ENCODE assay signal across 19 mouse cellular contexts in genomic region chr6:116401746-116402423, GRCm38 (mm10). TPM values are rescaled to one million over a fixed set of nuclear protein-coding genes. Genes with fewer than 3 reads are reported as not detected.
DNase-seq lines count a peak whose midpoint lies in the region; ATAC-seq and TF ChIP-seq lines count a peak whose summit lies in the region.
"Had no signal": no experiment of that assay in that cellular context is flagged by ENCODE, and none has a peak within 500 bp of the region (broad histone marks: within the 10 kb centered on the region; RNA-seq: fewer than 3 reads in every experiment).

No protein-coding gene starts in this region.

- peak; percentile 40; the same call in 1 of the 2 replicates for ATAC-seq in forebrain, postnatal 0 days
- ATAC-seq in forebrain, embryonic 15.5 days (replicated peaks): no peak
- no peak for ATAC-seq in stomach, postnatal 0 days (ENCODE audit: low FRiP score, low TSS enrichment)
- ATAC-seq: CD4-positive, CD25-positive, alpha-beta regulatory T cell, adult 4 months; Patski had no signal

- no peak overlapping the region for H3K4me3 ChIP-seq in forebrain, postnatal 0 days (ENCODE audit: low read depth, low read length)
- H3K4me3 ChIP-seq in forebrain, embryonic 15.5 days: no peak overlapping the region
- H3K4me3 ChIP-seq in thymus, adult 2 months (ENCODE audit: control insufficient read depth, insufficient read depth, low read length): no peak overlapping the region
- H3K4me3 ChIP-seq in stomach, postnatal 0 days (ENCODE audit: low read depth, low read length): no peak overlapping the region
- H3K4me3 ChIP-seq: forebrain, embryonic 12.5 days; heart, embryonic 12.5 days; limb, embryonic 10.5 days; megakaryocyte, embryonic 14.5 days had no signal

- no peak overlapping the region for H3K27ac ChIP-seq in forebrain, postnatal 0 days (ENCODE audit: low read depth, low read length)
- no peak overlapping the region for H3K27ac ChIP-seq in forebrain, embryonic 15.5 days (replicated peaks)
- no peak overlapping the region for H3K27ac ChIP-seq in thymus, adult 2 months (ENCODE audit: control insufficient read depth, insufficient read depth, low read length)
- H3K27ac ChIP-seq in stomach, postnatal 0 days (replicated peaks): no peak overlapping the region
- H3K27ac ChIP-seq: forebrain, embryonic 12.5 days; kidney, postnatal 0 days; limb, embryonic 10.5 days had no signal

- intact Hi-C loops in left cerebral cortex, postnatal 4 days (cut with DNase I): no loop called here

- H3K27me3 ChIP-seq in forebrain, postnatal 0 days (ENCODE audit: insufficient read depth, low read length): no peaks in the 10 kb centered on the region
- no peaks in the 10 kb centered on the region for H3K27me3 ChIP-seq in forebrain, embryonic 15.5 days
- H3K27me3 ChIP-seq in thymus, adult 2 months (ENCODE audit: control insufficient read depth, insufficient read depth, low read length): no peaks in the 10 kb centered on the region
- H3K27me3 ChIP-seq in stomach, postnatal 0 days (ENCODE audit: control insufficient read depth, insufficient read depth, low read length): no peaks in the 10 kb centered on the region
- H3K27me3 ChIP-seq: forebrain, embryonic 12.5 days; heart, embryonic 12.5 days; megakaryocyte, embryonic 14.5 days; Patski had no signal

- peak; percentile 40 for DNase-seq in forebrain, postnatal 0 days
- peak; percentile 64 for DNase-seq in left cerebral cortex, postnatal 4 days
- no peak for DNase-seq in left cerebral cortex, adult 8-10 months (ENCODE audit: low spot score in 2 of 2)
- peak; percentile 83 for DNase-seq in cerebellum, adult 8-10 months
- DNase-seq in thymus, adult 2 months: no peak
- no peak for DNase-seq in stomach, postnatal 0 days (ENCODE audit: low spot score)
- DNase-seq: adrenal gland, adult 8-10 months; heart, postnatal 14 days; kidney, adult 11 months; lung, adult 18-20 months; thymus, postnatal 14 days had no signal

- 0 out of 2 replicates have a peak, but pooled peaks cover 6% of the 10 kb centered on the region for H3K4me1 ChIP-seq in forebrain, postnatal 0 days (ENCODE audit: insufficient read depth)
- H3K4me1 ChIP-seq in forebrain, embryonic 15.5 days: peaks cover 15% of the 10 kb centered on the region
- H3K4me1 ChIP-seq in thymus, adult 2 months (replicated peaks; ENCODE audit: control insufficient read depth, insufficient read depth, low read length): no peaks in the 10 kb centered on the region
- no peaks in the 10 kb centered on the region for H3K4me1 ChIP-seq in stomach, postnatal 0 days (replicated peaks; ENCODE audit: control insufficient read depth, insufficient read depth)
- H3K4me1 ChIP-seq: limb, embryonic 10.5 days had no signal

- TF ChIP-seq POLR2A in thymus, adult 2 months (IDR thresholded peaks at IDR 0.05; ENCODE audit: control insufficient read depth, extremely low read depth, insufficient read depth, low read length, poor library complexity): no peak

- no peak overlapping the region for H3K4me2 ChIP-seq in forebrain, postnatal 0 days (ENCODE audit: low read depth)
- H3K4me2 ChIP-seq in forebrain, embryonic 15.5 days (replicated peaks): no peak overlapping the region
- no peak overlapping the region for H3K4me2 ChIP-seq in stomach, postnatal 0 days (replicated peaks; ENCODE audit: low read depth)
- H3K4me2 ChIP-seq: forebrain, embryonic 12.5 days; heart, embryonic 12.5 days had no signal

- H3K9ac ChIP-seq in forebrain, postnatal 0 days: no peak overlapping the region
- H3K9ac ChIP-seq in forebrain, embryonic 15.5 days (replicated peaks): no peak overlapping the region
- H3K9ac ChIP-seq in stomach, postnatal 0 days (ENCODE audit: low read length): no peak overlapping the region
- H3K9ac ChIP-seq: forebrain, embryonic 12.5 days; heart, embryonic 12.5 days had no signal

- H3K36me3 ChIP-seq in forebrain, postnatal 0 days (ENCODE audit: insufficient read depth): peaks cover 14% of the 10 kb centered on the region; the same call in 1 of the 2 replicates
- H3K36me3 ChIP-seq in forebrain, embryonic 15.5 days: no peaks in the 10 kb centered on the region
- no peaks in the 10 kb centered on the region for H3K36me3 ChIP-seq in thymus, adult 2 months (ENCODE audit: control insufficient read depth, insufficient read depth, low read length)
- peaks cover 5% of the 10 kb centered on the region; the same call in 1 of the 2 replicates for H3K36me3 ChIP-seq in stomach, postnatal 0 days (ENCODE audit: control insufficient read depth, insufficient read depth, low read length)

- H3K9me3 ChIP-seq in forebrain, postnatal 0 days (ENCODE audit: low read length): no peaks in the 10 kb centered on the region
- H3K9me3 ChIP-seq in forebrain, embryonic 15.5 days: no peaks in the 10 kb centered on the region
- no peaks in the 10 kb centered on the region for H3K9me3 ChIP-seq in stomach, postnatal 0 days (ENCODE audit: control insufficient read depth, low read length)
- H3K9me3 ChIP-seq: forebrain, embryonic 12.5 days; heart, embryonic 12.5 days; limb, embryonic 10.5 days; megakaryocyte, embryonic 14.5 days had no signal

- no peak for TF ChIP-seq CTCF in forebrain, postnatal 0 days (IDR thresholded peaks at IDR 0.05; ENCODE audit: low read depth)
- no peak for TF ChIP-seq CTCF in thymus, adult 2 months (IDR thresholded peaks at IDR 0.05; ENCODE audit: borderline replicate concordance, control insufficient read depth, extremely low read depth, insufficient read depth, low read length, poor library complexity)
- TF ChIP-seq CTCF in stomach, postnatal 0 days (IDR thresholded peaks at IDR 0.05; ENCODE audit: low read depth): no peak

- 69% methylated on average over 12 of the region's 12 CpGs for WGBS in forebrain, postnatal 0 days
- WGBS in forebrain, embryonic 15.5 days: 75% methylated on average over 12 of the region's 12 CpGs
- 98% methylated on average over 12 of the region's 12 CpGs for WGBS in thymus, adult 2 months
- WGBS in stomach, postnatal 0 days: 96% methylated on average over 12 of the region's 12 CpGs

- TF ChIP-seq EP300 in stomach, postnatal 0 days (optimal IDR thresholded peaks at IDR 0.05): no peak

RNA-seq across cellular contexts. Expression of gene Alox5, which starts 59.1 kb away (rescaled TPM):
- total RNA-seq in forebrain, postnatal 0 days (2014; rRNA removed): 0.46 and 0.81 TPM in 2 replicates
- polyA plus RNA-seq in forebrain, postnatal 0 days (2015; fragmentation: Nextera tagmentation; extraction: Ambion mirVana): 0.97 and 1.2 TPM in 2 replicates
- polyA plus RNA-seq in forebrain, embryonic 15.5 days (2015; fragmentation: Nextera tagmentation; extraction: Ambion mirVana): 0.34 and 0.70 TPM in 2 replicates
- total RNA-seq in left cerebral cortex, postnatal 4 days (2021): 1 to 10 TPM; 1.3 to 1.4 TPM
- 1 to 10 TPM; 1.2 to 3.3 (median 1.8) TPM for total RNA-seq in left cerebral cortex, adult 8-10 months (2022)
- polyA plus RNA-seq in thymus, adult 2 months (2012; rRNA removed): 3.1 and 5.3 TPM in 2 replicates
- polyA plus RNA-seq in stomach, postnatal 0 days (2015; fragmentation: Nextera tagmentation; extraction: Ambion mirVana): 0.45 and 1.3 TPM in 2 replicates
- polyA plus RNA-seq: CD4-positive, CD25-positive, alpha-beta regulatory T cell, adult 4 months; Patski had no signal

Comparison
In these comparisons a context has a peak if more than half of its experiments do, and no peak if none do; other contexts are left out.
1. DNase-seq: peak in forebrain, postnatal 0 days (single experiment), left cerebral cortex, postnatal 4 days (single experiment) and cerebellum, adult 8-10 months (single experiment); none in left cerebral cortex, adult 8-10 months (0 of 2), thymus, adult 2 months (single experiment) and stomach, postnatal 0 days (single experiment).